ENCODE assay signal across 12 mouse cellular contexts in genomic region chr11:63061446-63061845, GRCm38 (mm10). TPM values are rescaled to one million over a fixed set of nuclear protein-coding genes. Genes with fewer than 3 reads are reported as not detected.
A peak's percentile ranks its signal among the peaks of the same experiment; 100 is the strongest.
DNase-seq lines count a peak whose midpoint lies in the region; ATAC-seq lines count a peak whose summit lies in the region.
"Had no signal": no experiment of that assay in that cellular context is flagged by ENCODE, and none has a peak within 500 bp of the region (broad histone marks: within the 10 kb centered on the region; RNA-seq: fewer than 3 reads in every experiment).

Gene Tekt3, plus strand, starts transcription at chr11:63061654.

- H3K9ac ChIP-seq in kidney, embryonic 16.5 days (replicated peaks; ENCODE audit: low read length), result no peak within 1 kb of the TSS
- H3K9ac ChIP-seq in hindbrain, embryonic 13.5 days, result no peak within 1 kb of the TSS
- H3K9ac ChIP-seq: liver, embryonic 13.5 days had no signal

- peak within 1 kb of the TSS; percentile 29 for H3K4me2 ChIP-seq in kidney, embryonic 16.5 days (replicated peaks; ENCODE audit: low read depth, low read length)
- H3K4me2 ChIP-seq in hindbrain, embryonic 13.5 days, result peak within 1 kb of the TSS; percentile 42
- H3K4me2 ChIP-seq: liver, embryonic 13.5 days had no signal

- peak; percentile 63 for ATAC-seq in kidney, embryonic 16.5 days (ENCODE audit: low FRiP score, low TSS enrichment)
- ATAC-seq in hindbrain, embryonic 13.5 days (ENCODE audit: low FRiP score), result no peak

- no peaks in the 10 kb centered on the region for H3K4me1 ChIP-seq in kidney, embryonic 16.5 days (ENCODE audit: insufficient read depth, low read length)
- peaks cover 3% of the 10 kb centered on the region for H3K4me1 ChIP-seq in hindbrain, embryonic 13.5 days (replicated peaks)
- H3K4me1 ChIP-seq: liver, embryonic 13.5 days had no signal

- no peaks in the 10 kb centered on the region for H3K27me3 ChIP-seq in kidney, embryonic 16.5 days (ENCODE audit: insufficient read depth, low read length)
- H3K27me3 ChIP-seq in hindbrain, embryonic 13.5 days, result peaks cover 3% of the 10 kb centered on the region; the same call in 1 of the 2 replicates

- 12% methylated on average over 17 of the region's 17 CpGs for WGBS in kidney, embryonic 16.5 days
- WGBS in hindbrain, embryonic 13.5 days, result 11% methylated on average over 17 of the region's 17 CpGs

- no peak within 1 kb of the TSS for H3K4me3 ChIP-seq in kidney, embryonic 16.5 days (ENCODE audit: low read length)
- H3K4me3 ChIP-seq in hindbrain, embryonic 13.5 days, result no peak within 1 kb of the TSS
- H3K4me3 ChIP-seq: liver, embryonic 13.5 days had no signal

- no peak for DNase-seq in kidney, postnatal 36 days
- DNase-seq in embryo, embryonic 10.5 days (ENCODE audit: low spot score), result peak; percentile 66
- DNase-seq in neural tube, embryonic 10.5 days (ENCODE audit: extremely low spot score, low spot score), result peak; percentile 50
- DNase-seq in frontal cortex, postnatal 36 days (ENCODE audit: low spot score in 2 of 2), result no peak
- no peak for DNase-seq in thymus, postnatal 4 days
- DNase-seq in adrenal gland, adult (ENCODE audit: inconsistent age in 2 of 2, low spot score in 1 of 2), result no peak
- DNase-seq: cerebellum, adult 8-10 months; liver, embryonic 13.5 days had no signal

- no peaks in the 10 kb centered on the region for H3K36me3 ChIP-seq in kidney, embryonic 16.5 days (ENCODE audit: insufficient read depth, low read length)
- no peaks in the 10 kb centered on the region for H3K36me3 ChIP-seq in hindbrain, embryonic 13.5 days
- H3K36me3 ChIP-seq: G1E; liver, embryonic 13.5 days had no signal

- no peak within 1 kb of the TSS for H3K27ac ChIP-seq in kidney, embryonic 16.5 days (ENCODE audit: low read length)
- H3K27ac ChIP-seq in hindbrain, embryonic 13.5 days, result no peak within 1 kb of the TSS
- H3K27ac ChIP-seq: liver, embryonic 13.5 days had no signal

- H3K9me3 ChIP-seq in kidney, embryonic 16.5 days (ENCODE audit: low read length), result no peaks in the 10 kb centered on the region
- no peaks in the 10 kb centered on the region for H3K9me3 ChIP-seq in hindbrain, embryonic 13.5 days
- H3K9me3 ChIP-seq: liver, embryonic 13.5 days had no signal

RNA-seq across cellular contexts. Expression of gene Tekt3, which starts in this region (rescaled TPM):
- not detected in 2 replicates for polyA plus RNA-seq in kidney, embryonic 16.5 days (2015; fragmentation: Nextera tagmentation; extraction: Ambion mirVana)
- not detected in 2 replicates for polyA plus RNA-seq in hindbrain, embryonic 13.5 days (2015; fragmentation: Nextera tagmentation; extraction: Ambion mirVana)
- polyA plus RNA-seq: G1E; liver, embryonic 13.5 days; small intestine, adult 2 months had no signal

Comparison
In these comparisons a context has a peak if more than half of its experiments do, and no peak if none do; other contexts are left out.
1. Peak in ATAC-seq and H3K4me2 ChIP-seq in kidney, embryonic 16.5 days; RNA of the gene not detected or under 1 TPM.
2. DNase-seq: peak in embryo, embryonic 10.5 days (single experiment) and neural tube, embryonic 10.5 days (single experiment); none in kidney, postnatal 36 days (0 of 2), frontal cortex, postnatal 36 days (0 of 2), thymus, postnatal 4 days (single experiment) and adrenal gland, adult (0 of 2).